Mouse (Mus musculus) olfactory bulb, adult 2 months (tissue): ENCODE measurements around the gene Dock4.

Experiments
- CTCF ChIP-seq: fragments of 200-500 bp; IDR thresholded peaks from 2 replicates; pipeline ENCODE4 v1.5.1; 2012; ENCODE audit warnings: low read depth, mild to moderate bottlenecking, low read length, moderate library complexity; ENCODE audit not compliant: insufficient read depth
- POLR2A ChIP-seq: fragments of 200-500 bp; IDR thresholded peaks from 2 replicates; pipeline ENCODE4 v1.6.1; 2012; ENCODE audit warnings: mild to moderate bottlenecking, low read depth, low read length, moderate library complexity; ENCODE audit not compliant: insufficient read depth

- TF ChIP-seq POLR2A (no peak), CTCF (no peak)
Measured at GRCm38 (mm10) chr12:40585456-40586141, 139.8 kb downstream of the Dock4 start.
